Mouse (Mus musculus) midbrain, postnatal 0 days (tissue): ENCODE data around the gene Ubp1. TPM values are rescaled to one million over a fixed set of nuclear protein-coding genes. Genes with fewer than 3 reads are reported as not detected.

Experiments
- ATAC-seq: fragments of 200-750 bp; cut with Nextera tagmentation; 2 replicates; pipeline ENCODE4 v1.8.0; 2017; ENCODE audit warnings: moderate number of reproducible peaks, mild to moderate bottlenecking, moderate TSS enrichment, moderate library complexity; ENCODE audit not compliant: low FRiP score
- DNase-seq: peaks from one replicate; pipeline ENCODE4 v3.0.0-alpha.2; 2015; ENCODE audit warnings: low spot score
- H3K27ac ChIP-seq: fragments of 300-500 bp; sonication (generic); 2 replicates; pipeline ENCODE4 v1.5.1; 2014; ENCODE audit warnings: low read depth, mild to moderate bottlenecking, low read length, mixed read lengths
- H3K27me3 ChIP-seq: fragments of 300-500 bp; sonication (generic); 2 replicates; pipeline ENCODE4 v1.6.1; 2014; ENCODE audit warnings: low read length, control low read depth, mixed read lengths; ENCODE audit not compliant: insufficient read depth
- H3K36me3 ChIP-seq: fragments of 300-500 bp; sonication (generic); 2 replicates; pipeline ENCODE4 v1.6.1; 2014; ENCODE audit warnings: low read length, control low read depth, mixed read lengths; ENCODE audit not compliant: insufficient read depth
- H3K4me1 ChIP-seq: fragments of 300-500 bp; sonication (generic); 2 replicates; pipeline ENCODE4 v1.6.1; 2014; ENCODE audit warnings: mild to moderate bottlenecking, control low read depth, antibody characterized with exemption, low read length, mixed read lengths; ENCODE audit not compliant: insufficient read depth
- H3K4me2 ChIP-seq: fragments of 300-500 bp; sonication (generic); 2 replicates; pipeline ENCODE4 v1.6.1; 2014; ENCODE audit warnings: low read depth, mild to moderate bottlenecking, low read length, mixed read lengths; ENCODE audit not compliant: poor library complexity, severe bottlenecking
- H3K4me3 ChIP-seq: fragments of 300-500 bp; sonication (generic); 2 replicates; pipeline ENCODE4 v1.5.1; 2014; ENCODE audit warnings: low read depth, mild to moderate bottlenecking, low read length, moderate library complexity
- H3K9ac ChIP-seq: fragments of 300-500 bp; sonication (generic); replicated peaks from 2 replicates; pipeline ENCODE4 v1.6.1; 2014; ENCODE audit warnings: mild to moderate bottlenecking, low read length, moderate library complexity, mixed read lengths; ENCODE audit not compliant: poor library complexity, severe bottlenecking
- H3K9me3 ChIP-seq: fragments of 300-500 bp; sonication (generic); 2 replicates; pipeline ENCODE4 v1.6.1; 2016; ENCODE audit warnings: low read length, control low read depth
- CTCF ChIP-seq: IDR thresholded peaks from 2 replicates; pipeline ENCODE4 v1.5.1; 2016; ENCODE audit warnings: antibody characterized with exemption, mild to moderate bottlenecking
- WGBS: fragments of 180-500 bp; shearing (Covaris S2); extraction: QIAGEN DNeasy Blood & Tissue Kit; methylation state at CpG from one replicate; pipeline ENCODE4 v1.1.7; 2014; 5-methylcytosine and 5-hydroxymethylcytosine counted together
- polyA plus RNA-seq: library from polyadenylated mRNA; unstranded; fragments of >200 nt; fragmentation: Nextera tagmentation; extraction: Ambion mirVana; gene quantifications from 2 replicates; pipeline ENCODE4 v1.2.1, GENCODE M21; 2015
- total RNA-seq: library from RNA; depleted of rRNA; stranded (reverse); fragments of >200 nt; gene quantifications from 2 replicates; pipeline ENCODE4 v1.2.3, GENCODE M21; 2014

Ubp1 gene
- total and polyA plus RNA-seq, 2 experiments from 2014 or later = 19.2 to 68.4 TPM

DNA sequence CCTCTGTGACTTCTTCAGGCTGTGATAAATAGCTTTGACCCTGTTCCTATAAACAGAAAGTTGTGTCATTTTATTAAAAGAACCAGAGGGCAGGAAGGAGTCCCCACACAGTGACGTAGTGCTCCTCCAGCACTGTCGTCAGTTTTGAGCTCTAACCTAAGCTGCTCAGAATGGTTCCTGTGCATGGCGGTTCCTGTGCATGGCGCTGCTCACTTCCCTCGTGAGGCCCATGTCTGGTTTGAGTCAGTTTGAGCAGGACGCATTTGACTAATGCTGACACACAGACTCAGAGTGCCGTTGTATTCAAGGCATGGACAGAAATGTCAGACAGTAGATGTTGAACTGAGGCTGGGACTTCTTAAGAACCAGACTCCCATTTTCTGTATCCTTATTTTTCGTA, 40.9 kb downstream of the Ubp1 start:
- no peak overlapping the region for H3K4me3 ChIP-seq
- no peak overlapping the region for H3K27ac ChIP-seq
- H3K27me3 ChIP-seq = no peaks in the 10 kb centered on the region
- no peak overlapping the region for H3K4me2 ChIP-seq
- no peak for TF ChIP-seq CTCF
- no peaks in the 10 kb centered on the region for H3K9me3 ChIP-seq
- ATAC-seq (no peak), DNase-seq (no peak)
- H3K9ac ChIP-seq = no peak overlapping the region
- H3K4me1 ChIP-seq = no peaks in the 10 kb centered on the region
- 76% methylated on average over 8 of the region's 8 CpGs for WGBS
- H3K36me3 ChIP-seq = peaks cover 53% of the 10 kb centered on the region

- H3K9me3 ChIP-seq = no peaks in the 10 kb centered on the region
- no peak overlapping the region for H3K4me3 ChIP-seq
- WGBS = 64% methylated on average over 4 of the region's 4 CpGs
- peaks cover 59% of the 10 kb centered on the region for H3K36me3 ChIP-seq
- TF ChIP-seq CTCF = no peak
- no peak overlapping the region for H3K27ac ChIP-seq
- H3K27me3 ChIP-seq = no peaks in the 10 kb centered on the region
- DNase-seq (no peak), ATAC-seq (no peak)
- no peak overlapping the region for H3K9ac ChIP-seq
- no peaks in the 10 kb centered on the region for H3K4me1 ChIP-seq
- no peak overlapping the region for H3K4me2 ChIP-seq
These were observed 43.1 kb downstream of the Ubp1 start for GRCm38 (mm10) chr9:113973857-113974256.

DNA sequence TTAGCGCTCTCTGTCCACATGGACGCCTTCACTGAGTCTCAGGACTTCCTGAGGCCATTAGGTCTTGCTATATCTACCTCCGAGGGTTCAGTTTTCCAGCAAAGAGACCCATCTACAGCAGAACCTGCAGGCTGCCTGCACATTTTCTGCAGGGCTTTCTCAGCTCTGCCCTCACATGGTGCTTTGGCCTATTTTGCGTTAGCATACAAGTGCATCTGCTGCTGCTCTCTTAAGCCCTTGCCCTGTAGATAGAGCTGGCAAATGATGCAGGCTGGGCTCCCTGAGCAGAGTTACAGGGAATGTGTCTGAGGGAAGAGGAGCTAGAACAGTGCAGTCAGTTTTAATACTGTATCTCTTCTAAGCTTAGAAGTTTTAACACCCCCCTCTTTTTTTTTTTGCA, 44.2 kb downstream of the Ubp1 start:
- H3K4me1 ChIP-seq = no peaks in the 10 kb centered on the region
- no peak overlapping the region for H3K27ac ChIP-seq
- H3K36me3 ChIP-seq = peaks cover 60% of the 10 kb centered on the region
- no peak for DNase-seq
- no peak overlapping the region for H3K9ac ChIP-seq
- TF ChIP-seq CTCF = no peak
- H3K9me3 ChIP-seq = no peaks in the 10 kb centered on the region
- no peak overlapping the region for H3K4me2 ChIP-seq
- no peak for ATAC-seq
- 90% methylated on average over 4 of the region's 4 CpGs for WGBS
- no peaks in the 10 kb centered on the region for H3K27me3 ChIP-seq
- H3K4me3 ChIP-seq = no peak overlapping the region

GRCm38 (mm10) chr9:113975442-113975841, 44.7 kb downstream of the Ubp1 start:
- Histone ChIP-seq H3K36me3 (peaks cover 60% of the 10 kb centered on the region), H3K27ac (no peak overlapping the region), H3K4me3 (no peak overlapping the region), H3K27me3 (no peaks in the 10 kb centered on the region), H3K9ac (no peak overlapping the region), H3K4me1 (no peaks in the 10 kb centered on the region), H3K9me3 (no peaks in the 10 kb centered on the region), H3K4me2 (no peak overlapping the region)
- 85% methylated on average over 7 of the region's 7 CpGs for WGBS
- no peak for TF ChIP-seq CTCF
- ATAC-seq (no peak), DNase-seq (no peak)

DNA sequence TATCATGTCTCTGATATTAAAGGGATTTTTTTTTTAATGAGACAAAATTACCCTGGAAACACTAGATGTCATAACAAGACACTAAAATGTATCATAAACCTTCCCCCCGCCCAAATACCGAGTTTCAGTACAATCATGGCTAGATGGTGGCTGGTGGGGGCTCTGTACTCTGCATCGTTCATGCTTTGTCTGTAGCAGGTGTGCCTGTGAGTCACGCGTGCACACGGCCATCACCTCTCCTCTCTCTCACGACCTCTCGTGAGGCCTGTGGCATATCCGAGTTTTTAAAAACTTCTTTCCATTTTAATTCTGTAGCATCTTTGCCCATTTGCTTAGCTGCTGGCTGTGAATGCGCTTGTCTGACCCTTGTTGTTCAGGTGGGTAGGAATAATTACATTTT, 45.5 kb downstream of the Ubp1 start:
- H3K9me3 ChIP-seq = no peaks in the 10 kb centered on the region
- ATAC-seq (no peak), DNase-seq (no peak)
- H3K9ac ChIP-seq = no peak overlapping the region
- peaks cover 55% of the 10 kb centered on the region for H3K36me3 ChIP-seq
- no peak for TF ChIP-seq CTCF
- no peak overlapping the region for H3K4me2 ChIP-seq
- no peaks in the 10 kb centered on the region for H3K4me1 ChIP-seq
- WGBS = 93% methylated on average over 10 of the region's 10 CpGs
- H3K4me3 ChIP-seq = no peak overlapping the region
- no peak overlapping the region for H3K27ac ChIP-seq
- H3K27me3 ChIP-seq = no peaks in the 10 kb centered on the region

GRCm38 (mm10) chr9:113977225-113977840, 46.6 kb downstream of the Ubp1 start:
- H3K27ac ChIP-seq = no peak overlapping the region
- DNase-seq (no peak), ATAC-seq (no peak)
- no peak overlapping the region for H3K4me3 ChIP-seq
- peaks cover 54% of the 10 kb centered on the region for H3K36me3 ChIP-seq
- no peaks in the 10 kb centered on the region for H3K4me1 ChIP-seq
- no peak for TF ChIP-seq CTCF
- no peaks in the 10 kb centered on the region for H3K9me3 ChIP-seq
- no peak overlapping the region for H3K4me2 ChIP-seq
- no peaks in the 10 kb centered on the region for H3K27me3 ChIP-seq
- H3K9ac ChIP-seq = no peak overlapping the region
- 87% methylated on average over 11 of the region's 11 CpGs for WGBS
